Mouse (Mus musculus): ENCODE results near the gene Thada. TPM values are rescaled to one million over a fixed set of nuclear protein-coding genes. Genes with fewer than 3 reads are reported as not detected.

Thada gene
- polyA plus RNA-seq, 1 experiment = 9.4 TPM

GRCm38 (mm10) chr17:84492255-84492880, 26.4 kb upstream of the Thada start:
- Histone ChIP-seq H3K4me3 (ENCODE audit: insufficient read depth, low read depth, low read length) (no peak overlapping the region), H3K27ac (ENCODE audit: insufficient read depth, low read depth, low read length) (no peak overlapping the region), H3K36me3 (ENCODE audit: control insufficient read depth, insufficient read depth, low read length) (no peaks in the 10 kb centered on the region), H3K4me1 (ENCODE audit: control insufficient read depth, insufficient read depth, low read length) (no peaks in the 10 kb centered on the region), H3K27me3 (replicated peaks; ENCODE audit: control insufficient read depth, insufficient read depth, low read length) (no peaks in the 10 kb centered on the region)
- 53% methylated on average over 5 of the region's 5 CpGs for WGBS
- no peak for TF ChIP-seq POLR2A (IDR thresholded peaks at IDR 0.05; ENCODE audit: low read depth, low read length)
- TF ChIP-seq CTCF (conservative IDR thresholded peaks at IDR 0.05; ENCODE audit: insufficient read depth, insufficient read length, low read depth, low read length) = no peak
- no peak for DNase-seq

- no peak overlapping the region for H3K27ac ChIP-seq (ENCODE audit: insufficient read depth, low read depth, low read length)
- TF ChIP-seq POLR2A (IDR thresholded peaks at IDR 0.05; ENCODE audit: low read depth, low read length) (no peak), CTCF (conservative IDR thresholded peaks at IDR 0.05; ENCODE audit: insufficient read depth, insufficient read length, low read depth, low read length) (no peak)
- H3K36me3 ChIP-seq (ENCODE audit: control insufficient read depth, insufficient read depth, low read length) = no peaks in the 10 kb centered on the region
- H3K4me3 ChIP-seq (ENCODE audit: insufficient read depth, low read depth, low read length) = no peak overlapping the region
- no peak for DNase-seq
- 64% methylated on average over 2 of the region's 2 CpGs for WGBS
- no peaks in the 10 kb centered on the region for H3K27me3 ChIP-seq (replicated peaks; ENCODE audit: control insufficient read depth, insufficient read depth, low read length)
- H3K4me1 ChIP-seq (ENCODE audit: control insufficient read depth, insufficient read depth, low read length) = no peaks in the 10 kb centered on the region
Measured at GRCm38 (mm10) chr17:84487415-84487814, 21.4 kb upstream of the Thada start.

GRCm38 (mm10) chr17:84483673-84484320, 17.8 kb upstream of the Thada start:
- Histone ChIP-seq H3K36me3 (ENCODE audit: control insufficient read depth, insufficient read depth, low read length) (no peaks in the 10 kb centered on the region), H3K27me3 (replicated peaks; ENCODE audit: control insufficient read depth, insufficient read depth, low read length) (no peaks in the 10 kb centered on the region), H3K4me3 (ENCODE audit: insufficient read depth, low read depth, low read length) (no peak overlapping the region), H3K27ac (ENCODE audit: insufficient read depth, low read depth, low read length) (no peak overlapping the region), H3K4me1 (ENCODE audit: control insufficient read depth, insufficient read depth, low read length) (no peaks in the 10 kb centered on the region)
- WGBS = 79% methylated on average over 6 of the region's 6 CpGs
- TF ChIP-seq POLR2A (IDR thresholded peaks at IDR 0.05; ENCODE audit: low read depth, low read length) (no peak), CTCF (conservative IDR thresholded peaks at IDR 0.05; ENCODE audit: insufficient read depth, insufficient read length, low read depth, low read length) (no peak)
- no peak for DNase-seq

- DNase-seq = no peak
- Histone ChIP-seq H3K36me3 (ENCODE audit: control insufficient read depth, insufficient read depth, low read length) (no peaks in the 10 kb centered on the region), H3K27me3 (replicated peaks; ENCODE audit: control insufficient read depth, insufficient read depth, low read length) (no peaks in the 10 kb centered on the region), H3K4me3 (ENCODE audit: insufficient read depth, low read depth, low read length) (no peak overlapping the region), H3K27ac (ENCODE audit: insufficient read depth, low read depth, low read length) (no peak overlapping the region), H3K4me1 (ENCODE audit: control insufficient read depth, insufficient read depth, low read length) (no peaks in the 10 kb centered on the region)
- TF ChIP-seq POLR2A (IDR thresholded peaks at IDR 0.05; ENCODE audit: low read depth, low read length) = no peak
- TF ChIP-seq CTCF (conservative IDR thresholded peaks at IDR 0.05; ENCODE audit: insufficient read depth, insufficient read length, low read depth, low read length) = no peak
- WGBS = 89% methylated on average over 3 of the region's 3 CpGs
Measured at GRCm38 (mm10) chr17:84482831-84483230, 16.8 kb upstream of the Thada start.

- H3K4me3 ChIP-seq (ENCODE audit: insufficient read depth, low read depth, low read length) = no peak overlapping the region
- H3K27me3 ChIP-seq (replicated peaks; ENCODE audit: control insufficient read depth, insufficient read depth, low read length) = no peaks in the 10 kb centered on the region
- TF ChIP-seq CTCF (conservative IDR thresholded peaks at IDR 0.05; ENCODE audit: insufficient read depth, insufficient read length, low read depth, low read length) = peak; percentile 60
- TF ChIP-seq POLR2A (IDR thresholded peaks at IDR 0.05; ENCODE audit: low read depth, low read length) = no peak
- no peaks in the 10 kb centered on the region for H3K36me3 ChIP-seq (ENCODE audit: control insufficient read depth, insufficient read depth, low read length)
- peak; percentile 60 for DNase-seq
- 50% methylated on average over 15 of the region's 15 CpGs for WGBS
- no peak overlapping the region for H3K27ac ChIP-seq (ENCODE audit: insufficient read depth, low read depth, low read length)
- H3K4me1 ChIP-seq (ENCODE audit: control insufficient read depth, insufficient read depth, low read length) = no peaks in the 10 kb centered on the region
Measured at GRCm38 (mm10) chr17:84480464-84481355, 14.7 kb upstream of the Thada start.

- no peak for DNase-seq
- Histone ChIP-seq H3K36me3 (ENCODE audit: control insufficient read depth, insufficient read depth, low read length) (no peaks in the 10 kb centered on the region), H3K27me3 (replicated peaks; ENCODE audit: control insufficient read depth, insufficient read depth, low read length) (no peaks in the 10 kb centered on the region), H3K27ac (ENCODE audit: insufficient read depth, low read depth, low read length) (no peak overlapping the region), H3K4me3 (ENCODE audit: insufficient read depth, low read depth, low read length) (no peak overlapping the region), H3K4me1 (ENCODE audit: control insufficient read depth, insufficient read depth, low read length) (no peaks in the 10 kb centered on the region)
- 85% methylated on average over 4 of the region's 4 CpGs for WGBS
- TF ChIP-seq CTCF (conservative IDR thresholded peaks at IDR 0.05; ENCODE audit: insufficient read depth, insufficient read length, low read depth, low read length) (no peak), POLR2A (IDR thresholded peaks at IDR 0.05; ENCODE audit: low read depth, low read length) (no peak)
Measured at GRCm38 (mm10) chr17:84478276-84478675, 12.3 kb upstream of the Thada start.

GRCm38 (mm10) chr17:84477176-84477575, 11.2 kb upstream of the Thada start:
- Histone ChIP-seq H3K4me3 (ENCODE audit: insufficient read depth, low read depth, low read length) (no peak overlapping the region), H3K27ac (ENCODE audit: insufficient read depth, low read depth, low read length) (no peak overlapping the region), H3K4me1 (ENCODE audit: control insufficient read depth, insufficient read depth, low read length) (no peaks in the 10 kb centered on the region), H3K27me3 (replicated peaks; ENCODE audit: control insufficient read depth, insufficient read depth, low read length) (no peaks in the 10 kb centered on the region), H3K36me3 (ENCODE audit: control insufficient read depth, insufficient read depth, low read length) (no peaks in the 10 kb centered on the region)
- WGBS = 87% methylated on average over 5 of the region's 5 CpGs
- DNase-seq = no peak
- TF ChIP-seq POLR2A (IDR thresholded peaks at IDR 0.05; ENCODE audit: low read depth, low read length) (no peak), CTCF (conservative IDR thresholded peaks at IDR 0.05; ENCODE audit: insufficient read depth, insufficient read length, low read depth, low read length) (no peak)
